Mouse (Mus musculus): Measurements from ENCODE around the gene Bscl2.
A peak's percentile ranks its signal among the peaks of the same experiment; 100 is the strongest.
"Not testable (repeated sequence)": the region's sequence is repeated elsewhere in the genome, so short reads cannot be mapped to it uniquely, and the experiment has no call there.

Gene Bscl2

DNA sequence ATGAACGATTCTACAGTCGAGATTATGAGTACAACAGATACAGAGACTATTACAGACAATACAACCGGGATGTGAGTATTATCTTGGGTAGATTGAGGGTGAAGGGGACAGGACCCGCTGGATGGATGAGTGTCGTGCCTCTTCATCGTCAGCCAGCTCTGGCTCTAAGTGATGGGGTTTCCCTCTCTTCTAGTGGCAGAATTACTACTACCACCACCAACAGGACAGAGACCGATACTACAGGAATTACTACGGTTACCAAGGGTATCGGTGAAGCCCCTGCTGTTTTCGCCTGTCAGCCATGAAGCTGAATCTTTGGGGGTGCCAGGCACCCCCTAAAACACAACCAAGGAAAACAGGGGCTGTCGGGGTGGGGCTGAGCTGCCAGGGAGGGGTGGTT, 6.0 kb upstream of the Bscl2 start:
- no peak for DNase-seq

DNA sequence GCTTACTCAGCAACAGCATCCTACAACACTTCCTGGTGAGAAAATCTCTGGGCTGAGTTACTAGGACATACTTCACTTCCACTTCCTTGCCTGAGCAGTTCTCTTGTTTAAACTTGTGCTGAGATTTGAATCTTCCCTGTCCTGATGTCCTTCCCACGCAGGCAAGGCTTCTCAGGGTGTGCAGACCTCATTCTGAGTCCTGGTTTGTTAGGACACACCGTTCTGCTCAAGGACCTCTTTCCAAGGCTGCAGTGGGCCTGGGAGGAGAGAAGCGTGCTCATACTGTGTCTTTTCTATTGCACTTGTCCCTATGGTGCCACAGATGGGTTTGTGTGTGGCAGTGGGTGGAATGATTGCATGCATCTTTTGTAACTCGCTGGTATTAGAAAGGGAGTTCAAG, 4.3 kb upstream of the Bscl2 start:
- no peak for DNase-seq

DNA sequence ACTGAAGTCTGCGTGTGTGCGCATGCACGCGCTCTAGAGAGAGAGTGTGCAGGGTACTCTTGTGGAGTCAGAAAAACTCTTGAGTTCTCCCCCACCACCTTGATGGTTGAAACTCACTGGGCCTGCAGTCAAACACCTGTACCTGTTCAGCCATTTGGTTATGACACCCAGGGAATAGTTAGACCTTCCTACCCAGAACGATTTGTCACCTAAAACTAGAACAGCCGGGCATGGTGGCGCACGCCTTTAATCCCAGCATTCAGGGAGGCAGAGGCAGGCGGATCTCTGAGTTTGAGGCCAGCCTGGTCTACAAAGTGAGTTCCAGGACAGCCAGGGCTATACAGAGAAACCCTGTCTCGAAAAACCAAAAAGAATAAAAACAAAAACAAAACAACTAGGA, 940 bp upstream of the Bscl2 start:
- peak; percentile 91 for DNase-seq

DNA sequence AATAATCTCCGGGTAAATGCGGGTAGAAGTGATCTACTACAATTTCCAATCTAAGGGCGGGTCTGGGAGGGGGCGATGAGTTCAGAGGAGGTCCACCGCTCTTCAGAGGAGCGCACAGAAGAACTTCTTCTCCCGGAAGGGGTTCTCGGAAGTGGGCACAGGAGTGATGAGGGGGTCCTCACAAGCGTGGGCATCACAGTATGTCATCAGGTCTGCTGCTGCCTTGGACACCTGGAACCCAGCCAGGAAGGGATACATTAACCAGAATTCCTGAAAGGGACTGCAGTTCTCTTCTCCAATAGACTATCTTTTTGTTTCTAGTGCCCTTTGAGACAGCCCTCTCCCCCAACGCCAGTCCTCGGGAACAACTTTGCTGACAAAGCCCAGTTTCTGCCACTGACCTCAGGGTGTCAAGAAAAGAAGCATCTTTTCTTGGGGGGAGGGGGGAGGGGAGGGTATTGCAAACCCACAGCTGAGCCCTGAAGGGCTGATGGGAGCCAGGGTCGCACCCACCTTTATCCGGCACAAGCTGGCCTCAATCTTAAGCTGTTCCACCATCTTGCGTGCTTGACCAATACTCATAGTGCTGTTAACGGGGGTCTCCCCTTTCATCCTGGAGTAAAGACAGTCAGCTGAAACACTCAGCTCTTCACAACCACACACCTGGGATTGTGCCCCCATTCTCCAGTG, 919 bp downstream of the Bscl2 start:
- DNase-seq, result peak; percentile 91

DNA sequence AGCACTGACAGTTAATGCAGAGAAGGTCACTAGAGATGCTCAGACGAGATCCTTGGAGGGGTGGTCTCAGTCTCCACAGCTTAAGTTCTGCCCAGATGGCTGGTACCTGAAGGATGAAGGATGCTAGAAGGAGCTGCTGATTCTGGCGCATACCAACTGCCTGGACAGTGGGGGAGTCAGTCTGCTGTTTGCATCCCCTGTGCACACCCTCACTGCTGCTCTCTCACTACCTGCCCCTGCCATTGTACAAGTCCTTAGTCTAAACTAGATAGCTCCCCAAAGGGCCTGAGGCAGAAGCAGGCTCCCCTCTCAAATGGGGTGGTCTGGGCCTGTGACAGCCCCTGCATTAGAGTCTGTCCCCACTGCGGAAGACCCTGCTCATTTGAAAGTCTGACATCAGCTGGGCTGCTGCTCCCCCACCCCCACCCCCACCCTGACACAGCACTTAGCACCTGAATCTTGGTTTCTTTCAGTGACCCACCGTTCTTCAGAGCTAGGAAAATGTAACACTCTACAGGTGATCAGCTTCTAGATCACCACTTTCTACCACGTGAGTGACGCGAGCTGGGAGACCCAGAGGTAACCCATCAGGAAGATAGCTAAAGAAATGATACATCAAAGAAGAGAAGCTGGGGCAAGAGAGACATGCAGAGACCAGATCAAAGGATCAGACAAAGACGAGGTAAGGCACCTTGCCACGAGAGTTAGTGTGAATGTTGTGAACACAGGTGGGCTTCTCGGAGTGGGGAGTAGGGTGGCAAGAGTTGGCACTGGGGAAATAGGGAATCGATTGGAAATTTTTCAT, 2.0 kb downstream of the Bscl2 start, which contains the start of gene Gng3:
Gene Gng3, minus strand, starts transcription at position 92 of the 805 bp plus-strand sequence.
- peak; percentile 92 for DNase-seq

DNA sequence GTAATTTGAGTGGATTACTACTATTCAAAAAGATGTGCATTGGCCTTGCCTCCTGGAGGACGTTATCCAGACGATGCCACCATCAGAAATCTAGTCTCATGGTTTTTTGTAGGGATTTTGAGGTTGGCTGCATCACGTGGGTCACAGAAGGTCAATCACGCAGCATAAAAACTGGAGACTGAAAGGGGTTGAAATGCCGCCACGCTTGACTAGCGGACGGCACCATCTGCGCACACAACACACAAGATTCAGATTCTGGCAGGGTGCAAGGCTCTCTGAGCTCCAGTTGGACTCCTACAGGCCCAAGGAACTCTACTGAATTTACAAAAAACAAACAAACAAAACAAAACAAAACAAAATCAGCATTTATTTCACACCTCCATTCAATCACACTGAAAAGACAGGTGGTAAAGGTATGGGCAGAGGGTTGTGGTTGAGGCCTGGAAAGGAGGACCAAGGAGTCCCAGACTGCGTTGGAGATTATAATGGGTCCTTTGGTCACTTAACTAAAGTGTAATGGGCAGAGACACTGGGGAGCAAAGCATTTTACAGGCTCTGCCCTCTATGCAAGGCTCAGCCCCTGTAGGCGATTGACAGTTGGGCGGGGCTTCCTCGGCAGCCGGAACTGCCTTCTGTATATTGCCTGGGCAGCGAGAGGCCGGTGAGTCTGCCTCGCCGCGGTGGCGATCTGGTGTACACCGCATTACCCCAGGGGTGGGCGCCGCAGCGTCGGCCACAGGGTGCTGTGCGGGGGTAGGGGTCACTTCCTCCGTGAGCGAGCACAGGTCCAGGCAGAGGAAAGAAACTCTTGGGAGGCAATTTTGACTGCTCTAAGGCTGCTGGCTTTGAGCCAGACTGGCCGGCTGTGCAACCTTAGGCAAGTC, 2.9 kb downstream of the Bscl2 start:
- DNase-seq, result peak; percentile 99

DNA sequence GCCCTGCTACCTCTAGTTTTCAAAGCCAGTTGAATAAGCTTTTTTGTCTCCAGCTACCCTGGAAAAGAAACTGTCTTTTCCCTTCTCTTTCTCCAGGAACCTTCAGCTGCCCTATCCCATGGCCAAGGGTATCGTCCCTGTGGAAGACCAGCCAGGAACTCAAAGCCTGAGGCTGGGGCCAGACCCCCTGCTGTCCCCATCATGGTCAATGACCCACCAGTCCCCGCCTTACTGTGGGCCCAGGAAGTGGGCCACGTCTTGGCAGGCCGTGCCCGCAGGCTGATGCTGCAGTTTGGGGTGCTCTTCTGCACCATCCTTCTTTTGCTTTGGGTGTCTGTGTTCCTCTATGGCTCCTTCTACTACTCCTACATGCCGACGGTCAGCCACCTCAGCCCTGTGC, 3.7 kb downstream of the Bscl2 start:
- peak; percentile 93 for DNase-seq

DNA sequence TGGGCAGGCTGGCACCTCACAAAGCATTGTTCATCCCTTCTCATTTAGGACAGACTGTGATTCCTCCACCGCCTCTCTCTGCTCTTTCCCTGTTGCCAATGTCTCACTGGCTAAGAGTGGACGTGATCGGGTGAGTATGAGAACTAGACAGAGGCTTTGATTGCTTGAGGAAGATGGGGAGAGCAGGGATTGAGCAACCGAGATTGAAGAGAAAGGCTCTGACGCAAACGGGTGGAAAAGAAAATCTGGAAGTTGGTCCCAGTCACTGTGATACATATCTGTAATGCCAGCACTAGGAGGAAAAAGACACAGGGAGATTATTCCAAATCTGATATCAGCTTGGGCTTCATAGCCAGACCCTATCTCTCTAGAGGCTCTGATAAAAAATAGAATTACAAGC, 5.7 kb downstream of the Bscl2 start:
- peak; percentile 91 for DNase-seq

DNA sequence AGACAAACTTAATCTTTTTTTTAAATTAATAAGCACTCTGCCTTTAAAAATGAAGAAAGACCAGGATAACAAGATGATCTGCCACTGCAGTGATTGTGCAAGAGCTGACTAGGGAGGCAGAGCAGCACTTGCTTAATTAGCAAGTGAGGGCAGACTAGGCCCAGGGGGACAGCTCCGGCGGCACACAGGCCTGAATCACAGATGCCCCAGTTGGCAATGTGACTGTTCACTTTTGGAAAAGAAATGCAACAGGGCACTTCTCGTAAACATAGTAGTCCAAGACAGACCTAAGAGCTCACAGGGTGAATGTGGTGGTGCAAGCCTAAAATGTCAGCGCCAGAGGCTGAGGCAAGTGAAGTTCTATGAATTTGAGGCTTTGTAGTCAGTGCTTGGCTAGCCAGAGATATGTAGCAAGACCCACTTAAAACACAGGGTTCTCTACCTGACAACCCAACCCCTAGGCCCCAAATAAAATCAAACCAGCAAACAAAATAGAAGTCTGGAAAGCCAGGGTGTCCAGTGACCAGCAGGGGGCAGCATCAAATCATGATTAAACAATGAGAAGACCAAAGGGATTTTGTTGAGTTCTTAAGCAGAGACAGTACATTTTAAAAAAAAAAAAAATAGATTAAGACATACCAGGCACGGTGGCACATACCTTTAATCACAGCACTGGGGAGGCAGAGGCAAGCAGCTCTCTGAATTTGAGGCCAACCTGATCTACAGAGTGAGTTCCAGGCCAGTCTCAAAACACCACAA, 7.3 kb downstream of the Bscl2 start:
- DNase-seq, result peak; percentile 90

DNA sequence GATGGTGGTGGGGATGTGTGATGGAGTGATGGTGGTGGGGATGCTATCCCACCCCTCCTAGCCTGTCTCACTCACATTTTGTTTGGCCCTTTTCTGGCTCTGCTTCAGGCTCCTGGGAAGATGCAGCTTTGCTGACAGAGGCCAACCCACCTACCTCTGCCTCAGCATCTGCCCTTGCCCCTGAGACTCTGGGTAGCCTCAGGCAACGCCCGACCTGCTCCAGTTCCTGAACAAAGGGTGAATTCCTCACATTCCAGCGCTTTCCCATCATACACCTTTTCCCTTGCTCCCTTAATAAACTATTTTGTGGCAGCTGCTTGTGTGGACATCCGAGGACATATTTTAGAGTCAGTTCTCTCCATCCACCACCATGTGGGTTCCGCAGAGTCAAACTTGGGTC, 11.1 kb downstream of the Bscl2 start:
- no peak for DNase-seq

DNA sequence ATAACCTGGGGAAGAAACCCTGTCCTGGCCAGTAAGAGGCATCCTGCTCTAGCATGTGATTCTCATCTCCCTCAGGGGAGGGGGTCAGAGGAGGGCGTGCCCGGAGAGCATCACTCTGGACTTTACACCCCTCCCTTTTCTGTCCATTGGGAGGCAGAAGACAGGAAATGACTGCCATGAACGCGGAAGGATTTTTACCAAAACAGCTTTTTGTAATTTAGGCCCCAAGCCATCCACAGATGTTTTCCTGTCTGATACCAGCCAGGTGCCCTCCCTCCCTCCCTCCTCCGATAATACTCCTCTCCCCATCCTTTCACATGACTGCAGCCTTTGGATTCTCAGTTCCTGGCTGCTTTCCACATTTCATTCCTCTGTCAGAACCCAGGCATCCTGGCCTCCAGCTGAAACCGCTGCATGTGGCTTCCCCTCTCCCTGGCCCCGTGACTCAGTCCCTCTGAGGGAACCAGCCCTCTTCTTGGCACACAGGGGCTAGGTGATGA, 13.2 kb downstream of the Bscl2 start, which contains the start of gene Lrrn4cl:
Gene Lrrn4cl, plus strand, starts transcription at position 367 of the 500 bp plus-strand sequence.
- DNase-seq, result peak; percentile 98

DNA sequence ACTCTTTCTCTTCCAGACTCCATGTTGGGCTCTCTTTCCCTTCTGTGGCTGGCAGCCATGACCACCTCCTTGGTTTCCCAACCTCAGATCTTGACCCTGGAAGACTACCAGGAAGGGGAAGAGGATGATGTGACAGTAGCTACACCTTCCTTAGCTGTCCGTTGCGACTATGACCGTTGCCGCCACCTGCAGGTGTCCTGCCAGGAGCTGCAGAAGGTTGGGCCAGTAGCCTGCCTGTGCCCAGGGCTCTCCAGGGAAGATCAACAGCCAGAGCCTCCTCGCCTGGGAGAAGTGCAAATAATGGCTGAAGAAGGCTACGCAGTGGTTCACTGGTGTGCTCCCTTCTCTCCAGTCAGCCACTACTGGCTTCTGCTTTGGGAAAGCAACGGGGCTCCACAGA, 14.4 kb downstream of the Bscl2 start:
- no peak for DNase-seq

DNA sequence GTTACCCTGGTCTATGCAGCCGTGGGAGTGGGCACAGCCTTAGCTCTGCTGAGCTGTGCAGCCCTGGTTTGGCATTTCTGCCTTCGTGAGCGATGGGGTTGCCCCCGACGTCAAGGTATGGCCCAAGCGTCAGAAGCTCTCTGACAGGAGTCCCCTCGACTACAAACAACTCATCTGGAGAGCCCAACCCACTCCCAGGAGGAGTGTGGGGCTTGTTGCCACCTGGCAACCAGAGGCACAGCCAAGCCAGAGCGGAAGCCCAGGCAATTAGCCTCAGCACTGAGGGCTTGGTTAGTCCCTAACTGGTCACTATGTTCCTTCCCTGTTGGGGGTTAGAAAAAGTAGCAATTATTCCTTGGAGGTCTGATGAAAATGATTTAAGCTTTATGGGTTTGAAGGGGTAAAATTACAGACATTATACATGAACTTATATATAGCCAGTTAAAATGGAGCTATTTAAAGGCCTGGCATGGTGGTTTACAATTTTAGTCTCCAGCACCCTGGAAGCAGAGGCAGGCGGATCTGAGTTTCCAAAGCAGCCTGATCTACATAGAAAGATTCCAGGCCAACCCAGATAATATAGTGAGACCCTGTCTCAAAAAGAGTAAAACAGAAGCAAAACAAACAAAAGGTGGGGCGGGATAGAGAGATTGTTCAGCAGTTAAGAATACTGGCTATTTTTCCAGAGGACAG, 15.1 kb downstream of the Bscl2 start:
- DNase-seq, result peak; percentile 96

DNA sequence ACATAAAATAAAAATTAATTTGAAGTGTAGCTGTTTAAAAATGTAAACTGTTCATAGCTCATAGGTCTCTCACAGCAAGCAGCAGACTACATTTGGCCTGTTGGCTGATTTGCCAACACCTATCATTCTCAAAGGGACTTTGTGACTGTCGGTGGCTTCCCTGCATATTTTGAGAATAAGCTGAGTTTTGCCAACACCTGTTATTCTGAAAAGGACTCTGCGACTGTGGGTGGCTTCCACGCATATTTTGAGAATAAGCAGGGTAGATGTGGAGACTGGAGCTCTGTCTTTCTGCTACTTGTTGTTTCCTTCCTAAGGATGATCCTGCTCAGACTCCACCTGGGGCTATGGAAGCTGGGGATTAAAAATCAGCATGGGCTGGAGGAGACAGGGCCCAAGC, 15.8 kb downstream of the Bscl2 start:
- no peak for DNase-seq

DNA sequence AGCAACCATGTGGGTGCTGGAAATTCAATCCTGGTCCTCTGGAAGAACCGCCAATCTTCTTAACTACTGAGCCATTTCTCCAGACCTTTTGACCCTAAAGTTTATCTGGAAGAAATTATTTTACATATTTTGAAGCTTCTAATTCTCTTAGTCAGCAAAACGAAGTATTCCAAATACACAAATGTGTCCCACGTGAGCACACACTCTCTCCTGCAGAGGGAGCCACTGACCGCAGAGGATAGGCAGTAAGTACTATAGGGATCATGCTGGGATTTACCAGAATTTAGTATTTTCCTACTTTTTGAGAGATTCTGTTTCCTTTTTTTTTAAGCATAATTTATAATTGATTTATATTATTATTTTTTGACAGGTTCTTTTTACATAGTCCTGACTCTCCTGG, 20.4 kb downstream of the Bscl2 start:
- DNase-seq, result no peak

DNA sequence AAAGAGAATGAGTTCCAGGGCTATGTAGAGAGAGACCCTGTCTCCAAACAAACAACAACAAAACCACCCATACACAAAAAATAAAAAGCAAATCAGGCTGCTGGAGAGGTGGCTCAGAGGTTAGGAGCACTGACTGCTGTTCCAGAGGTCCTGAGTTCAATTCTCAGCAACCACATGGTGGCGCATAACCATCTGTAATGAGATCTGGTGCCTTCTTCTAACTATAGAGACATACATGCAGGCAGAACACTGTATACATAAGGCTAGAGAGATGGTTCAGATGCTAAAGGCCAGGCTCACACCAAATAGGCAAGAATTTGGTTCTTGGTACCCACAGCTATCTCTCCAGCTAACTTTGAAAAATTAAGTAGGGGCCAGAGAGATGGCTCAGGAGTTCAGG, 21.8 kb downstream of the Bscl2 start:
- DNase-seq, result no peak

DNA sequence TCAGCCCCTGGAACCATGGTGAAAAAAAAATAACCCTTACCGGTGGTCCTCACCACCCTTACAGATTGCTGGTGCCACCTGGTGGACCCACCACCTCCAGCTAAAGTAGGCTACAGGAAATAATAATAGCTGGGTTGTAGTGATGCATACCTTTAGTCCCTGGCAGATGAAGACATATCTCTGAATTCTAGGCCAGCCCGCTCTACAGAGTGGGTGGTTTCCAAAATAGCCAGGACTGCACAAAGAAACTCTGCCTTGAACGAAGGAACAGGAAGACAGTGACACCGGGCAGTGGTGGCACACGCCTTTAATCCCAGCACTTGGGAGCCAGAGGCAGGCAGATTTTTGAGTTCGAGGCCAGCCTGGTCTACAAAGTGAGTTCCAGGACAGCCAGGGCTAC, 27.0 kb downstream of the Bscl2 start:
- no peak for DNase-seq

DNA sequence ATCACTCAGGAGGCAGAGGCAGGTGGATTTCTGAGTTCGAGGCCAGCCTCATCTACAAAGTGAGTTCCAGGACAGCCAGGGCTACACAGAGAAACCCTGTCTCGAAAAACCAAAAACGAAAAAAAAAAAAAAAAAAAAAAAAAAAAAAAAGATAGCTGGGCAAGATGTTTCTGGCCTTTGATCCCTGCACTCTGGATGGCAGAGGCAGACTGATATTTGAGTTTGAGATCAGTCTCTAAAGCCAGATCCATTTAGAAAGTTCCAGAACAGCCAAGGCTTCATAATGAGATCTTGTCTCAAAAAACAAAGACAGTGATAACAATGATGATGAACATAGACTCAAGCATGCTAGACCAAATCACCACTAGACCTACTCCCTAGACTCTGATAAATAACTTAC, 33.1 kb downstream of the Bscl2 start:
- not testable (repeated sequence) for DNase-seq

DNA sequence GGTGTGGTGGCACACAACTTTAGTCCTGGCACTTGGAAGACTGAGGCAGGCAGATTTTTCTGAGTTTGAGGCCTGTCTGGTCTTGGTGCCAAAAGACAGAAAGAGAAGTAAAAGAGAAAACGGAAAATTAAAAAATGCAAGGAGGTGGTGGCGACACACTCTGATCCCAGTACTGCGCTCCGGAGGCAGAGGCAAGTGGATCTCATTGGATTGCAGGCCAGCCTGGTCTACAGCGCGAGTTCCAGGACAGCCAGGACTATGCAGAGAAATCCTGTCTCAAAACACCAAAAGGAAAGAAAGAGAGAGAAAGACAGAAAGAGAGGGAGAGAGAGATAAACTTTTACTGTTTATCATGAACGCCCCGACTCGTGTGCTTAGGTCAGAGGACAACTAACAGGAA, 33.6 kb downstream of the Bscl2 start:
- no peak for DNase-seq

DNA sequence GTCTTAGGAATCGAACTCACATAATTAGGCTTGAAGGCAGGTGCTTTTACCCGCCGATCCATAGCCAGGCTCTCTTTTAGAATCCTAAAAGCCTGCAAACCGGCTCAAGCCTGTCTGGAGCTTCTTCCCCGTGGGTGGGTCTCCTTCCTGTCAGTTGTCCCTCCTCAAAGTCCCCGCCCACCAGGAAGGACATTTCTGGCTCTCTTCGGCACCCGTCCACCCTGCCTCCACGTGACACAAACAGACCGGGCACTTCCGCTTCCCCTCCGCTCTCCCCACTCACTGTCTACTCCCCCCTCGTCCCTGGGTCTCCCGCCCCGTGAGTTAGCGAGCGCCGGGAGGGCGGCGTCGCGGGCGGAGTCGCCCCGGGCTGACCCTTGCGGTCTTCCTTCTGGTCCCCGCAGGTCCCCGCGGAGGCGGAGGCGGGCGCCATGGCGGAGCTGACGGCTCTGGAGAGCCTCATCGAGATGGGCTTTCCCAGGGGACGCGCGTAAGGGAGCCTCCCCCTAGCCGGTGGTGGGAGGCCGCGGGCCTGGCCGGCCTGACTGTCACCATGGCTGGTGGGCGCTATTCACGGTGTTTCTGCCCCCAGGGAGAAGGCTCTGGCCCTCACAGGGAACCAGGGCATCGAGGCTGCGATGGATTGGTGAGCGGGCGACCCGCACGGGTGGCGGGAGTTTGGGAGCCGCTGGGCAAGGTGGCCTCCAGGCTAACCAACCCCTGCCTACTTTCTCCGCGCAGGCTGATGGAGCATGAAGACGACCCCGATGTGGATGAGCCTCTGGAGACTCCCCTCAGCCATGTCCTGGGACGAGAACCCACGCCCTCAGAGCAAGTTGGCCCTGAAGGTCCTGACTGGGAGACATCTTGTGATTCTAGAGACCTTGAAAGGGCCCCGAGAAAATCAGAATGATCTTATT, 34.3 kb downstream of the Bscl2 start, which contains the start of gene Ubxn1:
Gene Ubxn1, plus strand, starts transcription at position 230 of the 920 bp plus-strand sequence.
- peak; percentile 100 for DNase-seq

Measured in heart, adult 11 months (tissue).